Mouse (Mus musculus): ENCODE measurements around the gene Zfp692. TPM values are rescaled to one million over a fixed set of nuclear protein-coding genes. Genes with fewer than 3 reads are reported as not detected.

The Zfp692 gene
- polyA plus RNA-seq, 1 experiment from 2014 or later = 11.5 TPM

DNA sequence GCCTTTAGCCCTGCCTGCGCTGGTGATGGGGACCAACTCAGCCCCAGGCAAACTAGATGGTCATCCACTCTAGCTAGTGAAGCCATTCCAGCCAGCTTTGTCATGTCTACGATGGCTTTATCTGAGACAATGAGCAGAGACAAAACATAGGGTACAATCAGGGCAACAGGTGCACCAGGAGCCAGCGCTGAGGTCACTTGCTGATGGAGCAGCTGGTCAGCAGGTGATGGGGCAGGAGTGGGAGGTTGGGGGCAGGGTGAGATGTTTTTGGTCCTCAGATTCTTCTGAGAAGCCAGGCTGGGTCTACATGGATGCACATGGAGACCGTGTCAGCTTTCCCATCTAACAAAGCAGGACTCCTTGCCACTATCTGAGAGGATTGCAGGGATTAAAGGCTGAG, 16.1 kb upstream of the Zfp692 start:
- Histone ChIP-seq H3K4me1 (replicated peaks; ENCODE audit: insufficient read depth, low read length) (no peaks in the 10 kb centered on the region), H3K4me3 (replicated peaks; ENCODE audit: low read depth, low read length) (no peak overlapping the region), H3K36me3 (ENCODE audit: insufficient read depth, low read length) (no peaks in the 10 kb centered on the region), H3K27ac (no peak overlapping the region), H3K9me3 (replicated peaks; ENCODE audit: low read length) (no peaks in the 10 kb centered on the region), H3K27me3 (ENCODE audit: insufficient read depth, low read length) (no peaks in the 10 kb centered on the region), H3K4me2 (ENCODE audit: low read length) (no peak overlapping the region), H3K9ac (ENCODE audit: low read depth, low read length) (no peak overlapping the region)
- ATAC-seq (replicated peaks; ENCODE audit: low FRiP score, low read depth) (no peak), DNase-seq (ENCODE audit: low spot score) (no peak)
- TF ChIP-seq CTCF (IDR thresholded peaks at IDR 0.05; ENCODE audit: low read depth) = no peak
- WGBS = 86% methylated on average over 4 of the region's 4 CpGs

DNA sequence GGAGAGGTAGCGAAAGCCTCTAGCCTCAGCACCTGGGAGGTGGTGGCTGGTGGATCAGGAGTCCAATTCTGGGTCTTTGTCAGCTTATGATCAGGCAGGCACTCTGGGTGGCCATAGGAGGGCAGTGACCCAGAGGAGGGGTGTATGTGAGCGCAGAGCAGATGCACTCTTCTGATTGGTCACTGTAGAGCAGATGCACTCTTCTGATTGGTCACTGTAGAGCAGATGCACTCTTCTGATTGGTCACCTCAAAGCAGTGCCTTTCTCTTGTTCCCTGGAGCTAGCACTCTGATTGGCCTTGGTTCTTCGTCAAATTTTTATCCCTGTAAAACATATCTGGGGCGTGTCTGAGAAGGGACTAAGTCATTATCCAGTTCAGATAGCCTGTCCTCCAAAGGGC, 14.1 kb upstream of the Zfp692 start:
- no peaks in the 10 kb centered on the region for H3K27me3 ChIP-seq (ENCODE audit: insufficient read depth, low read length)
- no peak for DNase-seq (ENCODE audit: low spot score)
- no peak overlapping the region for H3K27ac ChIP-seq
- 58% methylated on average over 4 of the region's 4 CpGs for WGBS
- no peak overlapping the region for H3K9ac ChIP-seq (ENCODE audit: low read depth, low read length)
- TF ChIP-seq CTCF (IDR thresholded peaks at IDR 0.05; ENCODE audit: low read depth) = no peak
- ATAC-seq (replicated peaks; ENCODE audit: low FRiP score, low read depth) = no peak
- H3K9me3 ChIP-seq (replicated peaks; ENCODE audit: low read length) = no peaks in the 10 kb centered on the region
- H3K4me3 ChIP-seq (replicated peaks; ENCODE audit: low read depth, low read length) = no peak overlapping the region
- no peaks in the 10 kb centered on the region for H3K4me1 ChIP-seq (replicated peaks; ENCODE audit: insufficient read depth, low read length)
- H3K36me3 ChIP-seq (ENCODE audit: insufficient read depth, low read length) = no peaks in the 10 kb centered on the region
- no peak overlapping the region for H3K4me2 ChIP-seq (ENCODE audit: low read length)

DNA sequence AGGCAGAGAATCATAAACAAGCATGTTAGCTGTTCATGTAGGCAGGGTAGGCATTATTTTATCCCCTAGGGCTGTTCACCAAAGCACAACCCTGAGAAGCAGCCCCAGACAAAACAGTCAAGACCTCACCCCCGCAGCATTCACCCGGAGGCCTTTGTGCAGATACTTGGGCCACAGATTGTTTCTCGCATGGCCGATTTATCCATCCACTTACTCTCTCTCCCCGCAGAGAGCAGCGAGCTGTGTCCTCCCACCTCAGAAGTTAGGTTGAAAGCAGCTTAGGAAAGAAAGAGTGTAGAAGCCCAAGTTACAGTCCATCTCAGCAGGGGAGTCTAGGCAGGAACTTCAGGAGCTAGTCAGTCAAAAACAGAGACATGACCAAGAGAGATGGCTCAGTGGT, 9.5 kb upstream of the Zfp692 start:
- peak; percentile 67 for DNase-seq (ENCODE audit: low spot score)
- TF ChIP-seq CTCF (IDR thresholded peaks at IDR 0.05; ENCODE audit: low read depth) = no peak
- no peak overlapping the region for H3K9ac ChIP-seq (ENCODE audit: low read depth, low read length)
- no peaks in the 10 kb centered on the region for H3K27me3 ChIP-seq (ENCODE audit: insufficient read depth, low read length)
- no peak overlapping the region for H3K4me2 ChIP-seq (ENCODE audit: low read length)
- WGBS = 52% methylated on average over 6 of the region's 6 CpGs
- peak overlapping the region; percentile 33; the same call in 1 of the 2 replicates for H3K27ac ChIP-seq
- no peaks in the 10 kb centered on the region for H3K36me3 ChIP-seq (ENCODE audit: insufficient read depth, low read length)
- no peak for ATAC-seq (replicated peaks; ENCODE audit: low FRiP score, low read depth)
- H3K4me1 ChIP-seq (replicated peaks; ENCODE audit: insufficient read depth, low read length) = no peaks in the 10 kb centered on the region
- H3K4me3 ChIP-seq (replicated peaks; ENCODE audit: low read depth, low read length) = no peak overlapping the region
- no peaks in the 10 kb centered on the region for H3K9me3 ChIP-seq (replicated peaks; ENCODE audit: low read length)

DNA sequence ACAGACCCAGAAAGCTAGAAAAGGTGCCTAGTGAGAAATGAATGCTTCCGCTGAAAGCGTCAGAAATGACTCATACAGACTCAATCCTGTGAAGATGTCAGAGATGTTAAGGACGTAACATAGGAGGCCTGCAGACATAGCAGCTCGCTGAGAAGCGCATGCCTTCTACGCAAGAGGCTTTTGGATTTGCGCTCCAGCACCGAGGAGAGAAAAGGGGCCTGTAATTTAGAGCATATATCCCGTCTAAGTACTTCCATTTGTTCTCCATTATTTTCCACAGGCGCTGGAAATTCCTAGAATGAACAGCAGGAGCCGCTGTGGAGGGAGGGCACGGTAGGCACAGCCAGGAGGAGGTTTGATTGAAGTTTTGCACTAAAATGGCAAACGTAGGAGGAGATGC, 5.8 kb upstream of the Zfp692 start:
- no peaks in the 10 kb centered on the region for H3K9me3 ChIP-seq (replicated peaks; ENCODE audit: low read length)
- DNase-seq (ENCODE audit: low spot score) = peak; percentile 84
- H3K4me3 ChIP-seq (replicated peaks; ENCODE audit: low read depth, low read length) = peak overlapping the region; percentile 41; the same call in 1 of the 2 replicates
- H3K27me3 ChIP-seq (ENCODE audit: insufficient read depth, low read length) = no peaks in the 10 kb centered on the region
- no peak overlapping the region for H3K9ac ChIP-seq (ENCODE audit: low read depth, low read length)
- ATAC-seq (replicated peaks; ENCODE audit: low FRiP score, low read depth) = no peak
- H3K27ac ChIP-seq = no peak overlapping the region
- no peaks in the 10 kb centered on the region; the same call in 1 of the 2 replicates for H3K4me1 ChIP-seq (replicated peaks; ENCODE audit: insufficient read depth, low read length)
- TF ChIP-seq CTCF (IDR thresholded peaks at IDR 0.05; ENCODE audit: low read depth) = peak; percentile 80
- peak overlapping the region; percentile 49 for H3K4me2 ChIP-seq (ENCODE audit: low read length)
- H3K36me3 ChIP-seq (ENCODE audit: insufficient read depth, low read length) = no peaks in the 10 kb centered on the region
- 14% methylated on average over 13 of the region's 13 CpGs for WGBS

DNA sequence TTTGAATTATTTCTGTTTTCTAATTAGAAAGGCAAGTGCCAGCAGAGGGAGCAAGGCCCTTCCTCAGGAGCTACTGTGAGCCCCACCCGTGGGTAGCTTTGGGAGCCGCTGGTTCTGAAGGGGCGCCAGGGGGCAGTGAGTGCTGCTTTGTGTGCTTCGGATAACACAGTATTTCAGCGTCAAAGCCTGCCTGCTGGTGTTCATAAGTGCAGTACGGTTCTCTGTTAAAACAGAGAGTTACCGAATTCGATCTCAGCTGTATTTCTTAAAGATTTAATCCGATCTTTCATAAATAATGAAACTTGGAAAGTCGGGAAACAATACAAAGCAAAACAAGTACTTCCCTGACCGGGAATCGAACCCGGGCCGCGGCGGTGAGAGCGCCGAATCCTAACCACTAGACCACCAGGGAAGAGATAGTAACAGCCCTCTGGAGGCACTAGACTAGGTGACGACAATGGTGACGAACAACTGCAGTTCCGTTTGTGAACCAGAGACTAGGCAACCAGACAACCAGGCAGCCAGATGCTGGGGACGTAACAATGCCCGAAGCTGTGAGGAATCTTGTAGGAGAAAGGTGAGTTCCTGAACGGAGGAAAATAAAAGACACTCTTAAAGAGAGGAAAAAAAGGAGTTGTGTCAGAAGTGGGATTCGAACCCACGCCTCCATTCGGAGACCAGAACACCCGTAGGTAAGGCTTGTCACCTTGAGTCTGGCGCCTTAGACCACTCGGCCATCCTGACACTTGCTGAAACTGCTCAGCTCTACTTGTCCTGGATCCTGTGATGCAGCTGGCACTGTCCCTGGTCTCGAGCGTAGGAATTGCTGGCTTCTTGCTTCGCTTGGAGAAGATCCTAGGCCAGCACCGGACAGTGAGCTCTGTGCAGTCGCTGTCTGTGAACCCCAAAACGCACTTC, 4.8 kb upstream of the Zfp692 start:
- peak; percentile 98 for DNase-seq (ENCODE audit: low spot score)
- no peaks in the 10 kb centered on the region for H3K27me3 ChIP-seq (ENCODE audit: insufficient read depth, low read length)
- peak overlapping the region; percentile 49 for H3K4me2 ChIP-seq (ENCODE audit: low read length)
- peaks cover under 1% of the 10 kb centered on the region for H3K4me1 ChIP-seq (replicated peaks; ENCODE audit: insufficient read depth, low read length)
- H3K4me3 ChIP-seq (replicated peaks; ENCODE audit: low read depth, low read length) = peak overlapping the region; percentile 41
- peak overlapping the region; percentile 43 for H3K9ac ChIP-seq (ENCODE audit: low read depth, low read length)
- peak; percentile 91 for ATAC-seq (replicated peaks; ENCODE audit: low FRiP score, low read depth)
- H3K9me3 ChIP-seq (replicated peaks; ENCODE audit: low read length) = no peaks in the 10 kb centered on the region
- peak overlapping the region; percentile 81 for H3K27ac ChIP-seq
- peak; percentile 94 for TF ChIP-seq CTCF (IDR thresholded peaks at IDR 0.05; ENCODE audit: low read depth)
- under 1% methylated on average over 36 of the region's 36 CpGs for WGBS
- no peaks in the 10 kb centered on the region for H3K36me3 ChIP-seq (ENCODE audit: insufficient read depth, low read length)

DNA sequence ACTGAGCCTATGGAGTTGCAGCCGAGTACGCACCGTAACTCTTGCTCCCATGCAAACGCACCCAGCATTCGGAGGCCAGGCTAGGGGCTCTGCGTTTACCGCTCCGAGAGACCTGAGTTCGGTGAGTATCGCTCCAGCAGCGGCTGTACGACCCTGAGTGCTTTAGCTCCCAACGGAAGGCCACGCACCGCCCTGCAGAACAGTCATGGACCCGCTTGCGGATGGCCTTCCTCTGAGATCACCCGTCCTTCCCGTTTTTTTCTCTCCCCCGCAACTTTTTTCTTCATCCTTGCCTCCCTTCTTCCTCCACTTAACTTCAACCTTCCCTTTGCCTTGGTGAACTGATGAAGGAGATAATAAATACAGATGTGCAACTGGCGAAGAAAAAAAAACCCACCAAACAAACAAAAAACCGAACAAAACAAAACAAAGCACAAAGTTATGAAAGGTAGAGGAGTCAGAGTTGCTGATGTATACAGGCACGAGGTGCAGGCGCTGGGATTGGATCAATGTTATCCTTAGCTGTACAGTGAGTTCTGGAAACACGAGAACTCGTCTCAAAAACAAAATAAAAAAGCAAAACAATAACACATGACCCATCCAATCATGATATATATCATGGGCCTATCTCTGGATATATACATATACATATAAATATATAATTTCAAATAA, 4.0 kb upstream of the Zfp692 start:
- Histone ChIP-seq H3K36me3 (ENCODE audit: insufficient read depth, low read length) (no peaks in the 10 kb centered on the region), H3K27ac (peak overlapping the region; percentile 81), H3K4me1 (replicated peaks; ENCODE audit: insufficient read depth, low read length) (peaks cover 7% of the 10 kb centered on the region), H3K4me2 (ENCODE audit: low read length) (peak overlapping the region; percentile 49), H3K4me3 (replicated peaks; ENCODE audit: low read depth, low read length) (peak overlapping the region; percentile 41), H3K9me3 (replicated peaks; ENCODE audit: low read length) (no peaks in the 10 kb centered on the region), H3K27me3 (ENCODE audit: insufficient read depth, low read length) (no peaks in the 10 kb centered on the region), H3K9ac (ENCODE audit: low read depth, low read length) (peak overlapping the region; percentile 43)
- TF ChIP-seq CTCF (IDR thresholded peaks at IDR 0.05; ENCODE audit: low read depth) = no peak
- DNase-seq (ENCODE audit: low spot score) = peak; percentile 24
- under 1% methylated on average over 26 of the region's 26 CpGs for WGBS
- ATAC-seq (replicated peaks; ENCODE audit: low FRiP score, low read depth) = peak; percentile 17; the same call in 1 of the 2 replicates
